Mouse (Mus musculus): ENCODE data around the gene Mbd5. TPM values are rescaled to one million over a fixed set of nuclear protein-coding genes. Genes with fewer than 3 reads are reported as not detected.
"Not testable (repeated sequence)": the region's sequence is repeated elsewhere in the genome, so short reads cannot be mapped to it uniquely, and the experiment has no call there.

Mbd5 gene
- polyA plus RNA-seq, 1 experiment from 2014 or later, result 18.1 TPM

DNA sequence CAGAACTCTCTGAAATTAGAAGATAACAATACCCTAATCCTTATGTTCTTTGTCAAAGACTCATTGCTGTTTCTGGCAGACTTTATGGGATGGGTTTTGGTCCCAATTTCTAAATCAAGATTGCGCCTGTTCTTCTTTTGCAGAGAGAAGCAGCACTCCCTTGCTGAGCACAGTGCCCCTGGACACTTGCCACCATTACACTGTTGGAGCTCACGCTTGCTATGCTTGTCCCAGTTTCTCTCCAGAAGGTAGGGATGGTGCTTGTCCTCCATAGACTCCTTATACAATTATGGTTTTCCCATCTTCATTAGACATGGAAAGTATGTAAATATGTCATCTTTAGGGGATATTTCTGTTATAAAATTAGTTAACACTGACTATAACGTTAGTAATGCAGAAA is 220.5 kb downstream of the Mbd5 start:
- no peak for ATAC-seq (replicated peaks; ENCODE audit: insufficient number of reproducible peaks, insufficient read depth, low FRiP score, low read depth)
- Histone ChIP-seq H3K4me1 (replicated peaks) (no peaks in the 10 kb centered on the region), H3K9ac (no peak overlapping the region), H3K4me2 (no peak overlapping the region), H3K4me3 (no peak overlapping the region), H3K27me3 (no peaks in the 10 kb centered on the region), H3K36me3 (0 out of 2 replicates have a peak, but pooled peaks cover under 1% of the 10 kb centered on the region), H3K9me3 (replicated peaks) (no peaks in the 10 kb centered on the region), H3K27ac (no peak overlapping the region)
- 88% methylated on average over 3 of the region's 3 CpGs for WGBS

DNA sequence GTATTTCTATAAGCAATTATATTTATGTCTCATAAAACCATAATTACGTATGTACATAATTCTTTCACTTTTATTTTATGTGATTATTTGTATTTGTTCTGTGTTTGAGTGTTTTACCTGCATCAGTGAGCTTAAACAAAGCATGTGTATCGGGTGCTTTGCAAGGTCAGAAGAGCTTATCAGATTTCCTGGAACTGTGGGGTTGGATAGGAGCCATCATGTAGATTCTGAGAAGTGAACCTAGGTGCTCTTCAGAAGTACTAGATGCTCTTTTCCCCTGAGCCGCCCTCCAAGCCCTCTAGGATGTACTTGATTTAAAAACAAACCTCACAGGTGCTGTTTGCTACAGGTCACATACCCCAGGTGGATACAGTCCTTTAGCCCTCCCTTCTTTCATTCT is 227.7 kb downstream of the Mbd5 start:
- H3K27me3 ChIP-seq, result no peaks in the 10 kb centered on the region
- H3K4me3 ChIP-seq, result no peak overlapping the region
- no peak overlapping the region for H3K9ac ChIP-seq
- no peaks in the 10 kb centered on the region for H3K4me1 ChIP-seq (replicated peaks)
- 78% methylated on average over 3 of the region's 3 CpGs for WGBS
- no peaks in the 10 kb centered on the region for H3K9me3 ChIP-seq (replicated peaks)
- no peak overlapping the region for H3K27ac ChIP-seq
- ATAC-seq (replicated peaks; ENCODE audit: insufficient number of reproducible peaks, insufficient read depth, low FRiP score, low read depth), result no peak
- H3K4me2 ChIP-seq, result no peak overlapping the region
- peaks cover 5% of the 10 kb centered on the region for H3K36me3 ChIP-seq

DNA sequence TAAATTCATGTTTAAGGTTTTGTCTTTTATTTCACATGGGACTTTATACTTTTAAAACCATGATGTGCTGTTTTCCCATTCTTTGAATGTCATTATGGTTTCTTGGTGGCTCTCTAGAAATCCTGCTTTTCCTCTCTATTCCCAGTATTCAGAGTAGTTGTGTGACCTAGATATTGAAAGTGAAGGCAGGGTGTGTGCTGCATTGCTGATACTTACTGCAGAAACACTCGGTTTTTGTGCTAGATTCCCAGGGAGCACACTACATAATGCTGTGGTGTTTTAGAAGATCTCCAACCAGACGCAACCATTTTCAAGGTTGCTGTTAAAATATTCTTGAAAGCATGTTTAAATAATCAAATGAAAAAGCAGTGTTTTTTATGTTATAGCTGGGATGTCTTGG is 241.7 kb downstream of the Mbd5 start:
- Histone ChIP-seq H3K36me3 (no peaks in the 10 kb centered on the region), H3K27ac (no peak overlapping the region), H3K27me3 (no peaks in the 10 kb centered on the region), H3K9me3 (replicated peaks) (no peaks in the 10 kb centered on the region), H3K4me3 (no peak overlapping the region), H3K9ac (no peak overlapping the region), H3K4me1 (replicated peaks) (no peaks in the 10 kb centered on the region), H3K4me2 (no peak overlapping the region)
- ATAC-seq (replicated peaks; ENCODE audit: insufficient number of reproducible peaks, insufficient read depth, low FRiP score, low read depth), result no peak
- 76% methylated on average over 2 of the region's 2 CpGs for WGBS

DNA sequence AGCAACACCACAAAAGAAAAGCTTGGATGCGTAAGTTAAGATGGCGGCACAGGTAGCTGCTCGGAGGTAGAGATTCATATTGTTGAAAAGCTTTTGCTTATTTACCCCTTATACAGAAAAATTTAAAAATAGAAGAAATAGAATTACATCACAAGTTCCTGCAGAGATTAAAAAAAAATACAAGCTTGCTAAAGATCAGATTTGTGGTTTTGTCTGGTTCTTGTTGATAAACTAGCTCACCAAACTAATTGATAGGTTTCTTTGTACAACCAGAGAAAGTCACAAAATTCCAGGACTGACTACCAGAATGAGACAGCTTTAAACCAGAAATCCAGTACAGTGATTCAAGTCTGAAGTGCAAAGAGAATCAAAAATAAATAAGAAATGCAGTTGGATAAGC is 242.4 kb downstream of the Mbd5 start:
- H3K27ac ChIP-seq, result no peak overlapping the region
- no peaks in the 10 kb centered on the region for H3K27me3 ChIP-seq
- H3K4me1 ChIP-seq (replicated peaks), result no peaks in the 10 kb centered on the region
- no peak overlapping the region for H3K4me3 ChIP-seq
- no peak overlapping the region for H3K9ac ChIP-seq
- H3K4me2 ChIP-seq, result no peak overlapping the region
- no peak for ATAC-seq (replicated peaks; ENCODE audit: insufficient number of reproducible peaks, insufficient read depth, low FRiP score, low read depth)
- no peaks in the 10 kb centered on the region for H3K9me3 ChIP-seq (replicated peaks)
- 94% methylated on average over 3 of the region's 3 CpGs for WGBS
- no peaks in the 10 kb centered on the region for H3K36me3 ChIP-seq

DNA sequence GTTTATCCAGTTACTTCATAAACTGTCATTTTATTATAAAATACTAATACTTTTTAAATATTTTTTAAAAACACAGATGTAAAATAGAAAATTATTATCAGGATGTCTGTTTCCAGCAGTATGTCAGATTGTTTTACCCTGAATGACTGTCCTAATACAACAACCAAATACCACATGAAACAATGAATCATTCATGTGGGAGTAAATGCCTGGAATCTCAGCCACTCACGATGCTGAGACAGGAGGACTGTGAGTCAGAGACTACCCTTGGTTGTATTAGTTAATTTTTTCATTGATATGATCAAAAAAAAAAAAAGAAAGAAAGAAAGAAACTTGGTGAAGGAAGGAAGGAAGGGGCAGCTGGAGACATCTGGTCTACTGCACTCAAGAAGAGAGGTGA is 254.8 kb downstream of the Mbd5 start:
- H3K9me3 ChIP-seq (replicated peaks), result no peaks in the 10 kb centered on the region
- no peaks in the 10 kb centered on the region for H3K4me1 ChIP-seq (replicated peaks)
- H3K36me3 ChIP-seq, result no peaks in the 10 kb centered on the region
- H3K27me3 ChIP-seq, result no peaks in the 10 kb centered on the region
- H3K9ac ChIP-seq, result no peak overlapping the region
- no peak overlapping the region for H3K4me2 ChIP-seq
- ATAC-seq (replicated peaks; ENCODE audit: insufficient number of reproducible peaks, insufficient read depth, low FRiP score, low read depth), result no peak
- WGBS, result 59% methylated on average over 1 of the region's 1 CpGs
- H3K27ac ChIP-seq, result no peak overlapping the region
- H3K4me3 ChIP-seq, result no peak overlapping the region

DNA sequence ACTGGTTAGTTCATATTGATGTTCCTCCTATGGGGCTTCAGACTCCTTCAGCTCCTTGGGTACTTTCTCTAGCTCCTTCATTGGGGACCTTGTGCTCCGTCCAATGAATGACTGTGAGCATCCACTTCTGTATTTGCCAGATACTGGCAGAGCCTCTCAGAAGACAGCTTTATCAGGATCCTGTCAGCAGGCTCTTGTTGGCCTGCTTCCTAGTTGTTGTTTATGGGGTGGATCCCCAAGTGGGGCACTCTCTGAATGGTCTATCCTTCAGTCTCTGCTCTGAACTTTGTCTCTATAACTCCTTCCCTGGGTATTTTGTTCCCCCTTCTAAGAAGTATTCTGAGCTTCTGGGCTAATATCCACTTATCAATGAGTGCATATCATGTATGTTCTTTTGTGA is 256.4 kb downstream of the Mbd5 start:
- ATAC-seq (replicated peaks; ENCODE audit: insufficient number of reproducible peaks, insufficient read depth, low FRiP score, low read depth); H3K27me3 ChIP-seq; H3K36me3 ChIP-seq; H3K27ac ChIP-seq; H3K9me3 ChIP-seq (replicated peaks); H3K4me3 ChIP-seq; H3K4me2 ChIP-seq; H3K9ac ChIP-seq; H3K4me1 ChIP-seq (replicated peaks): not testable (repeated sequence)
- WGBS, result 76% methylated on average over 1 of the region's 1 CpGs

DNA sequence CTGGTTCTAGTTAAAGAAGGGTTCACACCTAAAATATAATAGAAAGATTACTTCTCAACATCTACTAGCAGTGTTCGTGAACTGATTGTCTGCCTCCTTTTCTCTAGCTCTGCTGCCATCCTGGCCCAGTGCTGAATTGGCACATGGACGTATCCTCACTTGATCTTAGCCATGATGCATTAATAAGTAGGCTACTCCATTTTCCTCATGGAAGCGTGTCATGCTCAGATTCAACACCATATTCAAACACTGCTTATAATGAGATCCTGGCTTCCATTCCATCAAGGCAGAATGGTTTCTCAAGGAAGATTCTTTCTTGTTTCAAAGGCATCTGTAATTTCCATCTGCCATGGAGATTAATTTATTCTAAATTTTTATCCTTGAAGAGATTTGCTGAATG is 260.0 kb downstream of the Mbd5 start:
- no peak overlapping the region for H3K27ac ChIP-seq
- H3K9ac ChIP-seq, result no peak overlapping the region
- WGBS, result 92% methylated on average over 3 of the region's 3 CpGs
- no peak overlapping the region for H3K4me3 ChIP-seq
- ATAC-seq (replicated peaks; ENCODE audit: insufficient number of reproducible peaks, insufficient read depth, low FRiP score, low read depth), result no peak
- H3K9me3 ChIP-seq (replicated peaks), result no peaks in the 10 kb centered on the region
- no peaks in the 10 kb centered on the region for H3K36me3 ChIP-seq
- no peak overlapping the region for H3K4me2 ChIP-seq
- no peaks in the 10 kb centered on the region for H3K27me3 ChIP-seq
- no peaks in the 10 kb centered on the region; the same call in 1 of the 2 replicates for H3K4me1 ChIP-seq (replicated peaks)

DNA sequence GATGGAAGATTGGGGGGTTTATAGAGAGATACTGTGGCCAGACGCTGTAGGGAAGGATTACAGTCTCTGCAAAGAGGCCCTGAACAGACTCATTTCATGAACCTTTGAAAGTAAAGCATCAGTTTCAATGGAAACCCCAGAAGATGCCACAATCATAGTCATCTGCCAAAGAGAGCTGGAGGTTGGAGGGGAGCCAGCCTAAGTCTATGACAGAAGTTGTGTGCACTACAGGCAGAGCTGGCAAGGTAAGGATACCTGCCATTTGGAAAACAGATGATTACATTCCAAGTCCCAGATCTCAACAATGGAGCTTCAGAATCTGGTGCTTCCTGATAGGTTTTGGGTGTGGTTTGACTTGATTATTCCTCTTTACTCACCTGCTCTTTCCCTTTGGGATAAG is 261.1 kb downstream of the Mbd5 start:
- no peak for ATAC-seq (replicated peaks; ENCODE audit: insufficient number of reproducible peaks, insufficient read depth, low FRiP score, low read depth)
- H3K9ac ChIP-seq, result no peak overlapping the region
- H3K4me3 ChIP-seq, result no peak overlapping the region
- H3K9me3 ChIP-seq (replicated peaks), result no peaks in the 10 kb centered on the region
- H3K27ac ChIP-seq, result no peak overlapping the region
- no peaks in the 10 kb centered on the region; the same call in 1 of the 2 replicates for H3K4me1 ChIP-seq (replicated peaks)
- H3K27me3 ChIP-seq, result no peaks in the 10 kb centered on the region
- WGBS, result 93% methylated on average over 1 of the region's 1 CpGs
- no peak overlapping the region for H3K4me2 ChIP-seq
- H3K36me3 ChIP-seq, result no peaks in the 10 kb centered on the region

DNA sequence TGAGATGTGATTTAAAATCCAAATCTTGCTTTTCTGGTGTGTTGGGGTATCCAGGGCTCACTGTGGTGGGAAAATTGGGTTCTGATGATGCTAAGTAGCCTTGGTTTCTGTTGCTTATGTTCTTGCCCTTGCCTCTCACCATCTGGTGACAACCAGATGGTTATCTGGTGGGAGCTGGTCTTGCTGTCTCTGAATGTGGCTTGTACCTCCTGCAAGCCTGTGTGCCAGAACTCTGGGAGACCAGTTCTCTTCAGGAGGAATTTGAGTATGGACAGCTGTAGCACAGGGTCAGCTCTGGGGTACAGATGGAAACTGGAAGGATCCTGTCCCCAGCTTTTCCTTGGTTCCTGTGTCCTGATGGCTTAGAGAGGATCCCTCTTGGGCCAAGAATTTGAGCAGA is 280.4 kb downstream of the Mbd5 start:
- H3K4me1 ChIP-seq (replicated peaks), result no peaks in the 10 kb centered on the region
- no peaks in the 10 kb centered on the region for H3K27me3 ChIP-seq
- H3K36me3 ChIP-seq, result no peaks in the 10 kb centered on the region
- no peak overlapping the region for H3K4me2 ChIP-seq
- no peak overlapping the region for H3K4me3 ChIP-seq
- H3K27ac ChIP-seq, result no peak overlapping the region
- ATAC-seq (replicated peaks; ENCODE audit: insufficient number of reproducible peaks, insufficient read depth, low FRiP score, low read depth), result no peak
- no peak overlapping the region for H3K9ac ChIP-seq
- no peaks in the 10 kb centered on the region for H3K9me3 ChIP-seq (replicated peaks)

DNA sequence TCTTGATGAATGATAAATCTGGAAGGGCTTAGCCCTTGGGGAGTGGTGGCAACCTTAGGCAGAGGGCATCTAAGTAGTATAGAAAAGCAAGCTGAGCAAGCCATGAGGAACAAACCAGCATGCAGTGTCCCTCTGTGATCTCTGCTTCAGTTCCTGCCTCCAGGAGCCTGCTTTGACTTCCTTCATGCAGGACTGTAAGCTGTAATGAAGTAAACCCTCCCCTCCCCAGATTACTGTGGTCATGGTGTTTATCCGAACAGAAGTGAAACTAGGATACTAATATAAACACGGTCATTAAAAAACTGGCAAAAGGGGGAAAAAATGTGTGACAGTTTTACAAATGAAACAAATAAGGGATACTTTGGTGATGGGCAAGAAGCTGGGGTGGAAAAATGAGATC is 284.8 kb downstream of the Mbd5 start:
- H3K27me3 ChIP-seq, result no peaks in the 10 kb centered on the region
- WGBS, result 79% methylated on average over 2 of the region's 2 CpGs
- H3K9ac ChIP-seq, result no peak overlapping the region
- no peak overlapping the region for H3K4me3 ChIP-seq
- no peaks in the 10 kb centered on the region for H3K9me3 ChIP-seq (replicated peaks)
- no peak overlapping the region for H3K4me2 ChIP-seq
- no peaks in the 10 kb centered on the region for H3K4me1 ChIP-seq (replicated peaks)
- no peak overlapping the region for H3K27ac ChIP-seq
- no peak for ATAC-seq (replicated peaks; ENCODE audit: insufficient number of reproducible peaks, insufficient read depth, low FRiP score, low read depth)
- H3K36me3 ChIP-seq, result peaks cover 3% of the 10 kb centered on the region; the same call in 1 of the 2 replicates

DNA sequence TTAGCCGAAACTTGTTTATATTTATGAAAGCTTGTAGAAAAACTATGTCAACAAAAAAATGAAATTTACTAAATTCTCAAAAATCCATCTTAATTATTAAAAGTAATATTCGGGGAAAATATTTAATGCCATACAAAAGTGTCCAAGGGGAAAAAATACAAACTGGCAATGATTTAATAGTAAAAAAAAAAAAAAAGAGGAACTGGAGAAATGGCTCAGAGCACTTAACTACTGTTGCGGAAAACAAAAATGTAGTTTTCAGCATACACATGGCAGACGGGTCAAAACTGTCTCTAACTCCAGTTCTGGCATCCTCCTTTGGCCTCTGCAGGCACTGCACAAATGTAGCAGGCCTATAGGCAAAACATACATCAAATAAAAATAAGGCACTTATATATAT is 292.4 kb downstream of the Mbd5 start:
- Histone ChIP-seq H3K36me3 (no peaks in the 10 kb centered on the region), H3K9ac (no peak overlapping the region), H3K9me3 (replicated peaks) (no peaks in the 10 kb centered on the region), H3K27me3 (no peaks in the 10 kb centered on the region), H3K27ac (no peak overlapping the region), H3K4me1 (replicated peaks) (no peaks in the 10 kb centered on the region), H3K4me2 (no peak overlapping the region), H3K4me3 (no peak overlapping the region)
- no peak for ATAC-seq (replicated peaks; ENCODE audit: insufficient number of reproducible peaks, insufficient read depth, low FRiP score, low read depth)
- WGBS, result 87% methylated on average over 4 of the region's 4 CpGs

DNA sequence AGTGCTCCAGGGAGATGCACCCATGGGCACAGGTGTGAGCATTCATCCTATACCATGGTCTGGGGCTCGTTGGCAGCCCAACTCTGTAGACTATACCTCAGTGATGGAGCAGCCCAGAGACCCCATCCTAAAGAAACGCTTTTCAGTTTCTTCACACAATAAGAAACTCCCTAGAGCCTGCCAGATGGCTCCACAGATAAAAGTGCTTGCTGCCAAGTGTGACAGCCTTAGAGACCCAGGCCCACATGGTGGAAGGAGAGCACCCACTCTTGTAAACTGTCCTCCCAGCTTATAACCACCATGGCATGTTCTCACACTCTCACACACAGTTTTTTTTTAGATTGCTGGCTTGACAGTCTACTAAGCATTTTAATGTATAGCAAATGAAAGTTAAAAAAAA is 314.8 kb downstream of the Mbd5 start:
- Histone ChIP-seq H3K9ac (no peak overlapping the region), H3K27me3 (no peaks in the 10 kb centered on the region), H3K4me1 (replicated peaks) (no peaks in the 10 kb centered on the region; the same call in 1 of the 2 replicates), H3K4me3 (no peak overlapping the region), H3K9me3 (replicated peaks) (no peaks in the 10 kb centered on the region), H3K27ac (no peak overlapping the region), H3K4me2 (no peak overlapping the region), H3K36me3 (no peaks in the 10 kb centered on the region)
- ATAC-seq (replicated peaks; ENCODE audit: insufficient number of reproducible peaks, insufficient read depth, low FRiP score, low read depth), result no peak
- 66% methylated on average over 2 of the region's 2 CpGs for WGBS

Data from heart, embryonic 15.5 days (tissue).